Mouse (Mus musculus): ENCODE measurements around the gene Nrxn1. TPM values are rescaled to one million over a fixed set of nuclear protein-coding genes. Genes with fewer than 3 reads are reported as not detected.

Gene Nrxn1
- polyA plus RNA-seq, 2 experiments from 2014 or later = 0.21 TPM; not detected in 1

DNA sequence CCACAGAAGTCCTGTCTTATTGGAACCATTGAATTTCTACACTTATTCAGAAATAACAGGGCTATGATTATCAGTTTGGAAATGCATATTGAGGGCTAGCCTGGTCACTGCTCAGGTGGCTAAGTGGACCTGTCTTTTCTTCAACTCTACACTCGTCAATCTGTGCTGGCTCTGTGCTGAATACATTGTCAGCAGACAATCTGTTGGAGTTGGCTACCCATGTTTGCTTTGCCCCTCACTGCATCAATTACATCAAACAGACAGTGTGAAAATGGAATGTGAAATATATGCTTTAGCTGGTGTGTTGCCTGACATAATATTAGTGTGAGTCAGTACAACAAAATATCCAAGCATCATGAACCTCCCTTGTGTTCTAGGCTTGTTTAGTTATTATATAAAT is 438.4 kb downstream of the Nrxn1 start:
- no peak for ATAC-seq

DNA sequence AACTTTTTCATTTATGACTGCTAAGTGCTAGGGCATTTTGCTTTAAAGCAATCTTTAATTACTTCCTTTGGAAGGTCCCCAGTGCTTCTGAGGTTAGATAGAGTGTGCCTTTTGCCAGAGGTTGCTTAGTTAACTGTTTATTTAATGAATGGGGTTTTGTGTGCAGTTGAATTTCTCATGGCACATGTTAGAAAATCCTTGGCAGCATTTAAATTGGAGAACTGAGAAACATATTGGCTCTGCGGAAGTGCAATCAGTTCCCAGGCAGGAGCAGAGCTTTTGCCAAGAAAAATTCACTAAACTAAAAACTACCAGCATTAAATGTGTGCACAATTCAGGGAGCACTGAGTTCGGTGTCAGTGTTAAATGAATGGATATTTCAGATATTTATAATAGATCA is 439.5 kb downstream of the Nrxn1 start:
- no peak for ATAC-seq

GRCm38 (mm10) chr17:90650279-90650678 is 442.6 kb downstream of the Nrxn1 start:
- no peak for ATAC-seq

DNA sequence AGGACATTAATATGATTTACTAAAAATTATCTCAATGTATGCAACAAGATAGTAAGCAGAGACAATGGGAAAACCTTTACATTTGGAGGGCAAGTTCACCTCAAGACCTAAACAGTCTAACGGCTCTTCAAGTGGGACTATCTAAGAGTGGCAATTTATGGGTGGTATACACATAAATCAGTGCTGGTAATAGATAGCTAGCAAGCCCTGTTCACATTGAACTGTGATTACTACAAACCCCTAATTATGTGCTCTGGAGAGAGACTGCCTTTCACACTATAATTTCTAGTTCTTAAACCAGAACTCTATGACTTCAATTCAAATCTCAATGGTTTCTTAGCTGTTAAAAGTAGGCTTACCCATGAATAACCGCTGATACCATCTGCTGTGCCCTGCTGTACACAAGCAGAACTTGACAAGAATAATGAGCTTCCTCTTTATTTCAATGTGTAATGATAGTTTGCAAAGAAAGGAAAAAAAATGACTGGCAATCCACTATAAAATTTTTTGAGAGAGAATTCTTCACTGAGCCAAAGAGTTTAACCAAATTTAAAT is 453.8 kb downstream of the Nrxn1 start:
- no peak for ATAC-seq

- no peak for ATAC-seq
Measured at GRCm38 (mm10) chr17:90638183-90638727, 454.6 kb downstream of the Nrxn1 start.

GRCm38 (mm10) chr17:90631371-90631770 is 461.5 kb downstream of the Nrxn1 start:
- no peak for ATAC-seq

DNA sequence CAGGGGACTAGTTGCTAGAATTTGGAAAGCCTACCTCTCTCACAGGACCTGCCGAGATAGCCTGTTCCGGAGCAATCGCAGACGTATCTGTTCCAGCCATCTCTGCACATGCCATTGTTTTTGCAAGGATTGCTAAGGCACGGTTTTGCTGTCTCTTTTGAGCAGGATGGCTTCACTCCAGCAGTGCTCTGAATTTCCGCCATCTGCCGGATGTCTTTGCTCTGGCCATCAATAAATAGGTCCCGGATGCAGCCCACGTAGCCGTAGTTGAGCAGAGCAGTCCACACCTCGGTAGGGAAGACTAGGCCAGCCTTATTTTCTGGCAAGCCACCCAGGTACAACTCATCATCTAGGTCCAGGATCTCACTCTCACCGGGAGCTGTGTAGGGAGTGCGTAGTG is 463.0 kb downstream of the Nrxn1 start:
- no peak for ATAC-seq

DNA sequence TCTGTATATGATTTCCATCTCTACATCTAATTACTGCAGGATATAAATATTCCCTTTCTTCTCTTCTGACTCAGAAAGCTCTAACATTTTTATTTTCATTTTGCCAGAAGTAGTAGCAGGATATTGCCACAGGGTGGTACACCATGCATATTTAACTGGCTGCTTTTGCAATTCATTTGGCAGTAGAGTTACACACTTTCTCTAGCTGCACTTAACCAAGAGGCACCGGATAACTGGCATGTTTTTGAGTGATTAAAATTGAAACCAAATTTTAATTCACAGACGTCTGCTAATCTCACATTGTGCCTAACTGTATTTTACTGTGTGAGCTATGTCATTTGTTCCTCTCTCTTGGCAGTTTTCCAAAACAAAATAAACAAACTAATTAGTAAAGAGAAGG is 464.4 kb downstream of the Nrxn1 start:
- ATAC-seq = no peak

- ATAC-seq = no peak
Measured at GRCm38 (mm10) chr17:90628004-90628403, 464.9 kb downstream of the Nrxn1 start.

DNA sequence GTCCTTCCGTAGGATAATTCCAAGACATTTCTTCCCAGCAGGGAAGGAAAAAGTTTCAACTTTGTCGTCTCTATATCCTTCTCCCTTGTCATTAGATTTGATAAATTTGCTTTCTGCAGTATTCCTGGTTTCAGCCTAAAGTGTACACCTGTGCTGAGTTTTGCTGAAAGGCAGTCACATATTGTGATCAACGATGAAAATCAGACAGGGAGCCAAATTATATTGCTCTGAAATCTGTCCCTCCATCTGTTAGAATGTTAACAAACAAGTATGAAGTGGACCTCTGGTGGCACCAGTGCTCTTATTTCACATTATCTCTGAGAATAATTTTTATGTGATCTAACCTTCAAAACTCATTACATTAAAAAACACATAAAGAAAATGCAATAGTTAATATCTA is 465.5 kb downstream of the Nrxn1 start:
- no peak for ATAC-seq

- ATAC-seq = no peak
Measured at GRCm38 (mm10) chr17:90624591-90625266, 468.1 kb downstream of the Nrxn1 start.

GRCm38 (mm10) chr17:90621828-90622227 is 471.0 kb downstream of the Nrxn1 start:
- ATAC-seq = no peak

GRCm38 (mm10) chr17:90615019-90615418 is 477.9 kb downstream of the Nrxn1 start:
- no peak for ATAC-seq

- no peak for ATAC-seq
Measured at GRCm38 (mm10) chr17:90607427-90607806, 485.5 kb downstream of the Nrxn1 start.

- ATAC-seq = no peak
Measured at GRCm38 (mm10) chr17:90606718-90607426, 486.0 kb downstream of the Nrxn1 start.

DNA sequence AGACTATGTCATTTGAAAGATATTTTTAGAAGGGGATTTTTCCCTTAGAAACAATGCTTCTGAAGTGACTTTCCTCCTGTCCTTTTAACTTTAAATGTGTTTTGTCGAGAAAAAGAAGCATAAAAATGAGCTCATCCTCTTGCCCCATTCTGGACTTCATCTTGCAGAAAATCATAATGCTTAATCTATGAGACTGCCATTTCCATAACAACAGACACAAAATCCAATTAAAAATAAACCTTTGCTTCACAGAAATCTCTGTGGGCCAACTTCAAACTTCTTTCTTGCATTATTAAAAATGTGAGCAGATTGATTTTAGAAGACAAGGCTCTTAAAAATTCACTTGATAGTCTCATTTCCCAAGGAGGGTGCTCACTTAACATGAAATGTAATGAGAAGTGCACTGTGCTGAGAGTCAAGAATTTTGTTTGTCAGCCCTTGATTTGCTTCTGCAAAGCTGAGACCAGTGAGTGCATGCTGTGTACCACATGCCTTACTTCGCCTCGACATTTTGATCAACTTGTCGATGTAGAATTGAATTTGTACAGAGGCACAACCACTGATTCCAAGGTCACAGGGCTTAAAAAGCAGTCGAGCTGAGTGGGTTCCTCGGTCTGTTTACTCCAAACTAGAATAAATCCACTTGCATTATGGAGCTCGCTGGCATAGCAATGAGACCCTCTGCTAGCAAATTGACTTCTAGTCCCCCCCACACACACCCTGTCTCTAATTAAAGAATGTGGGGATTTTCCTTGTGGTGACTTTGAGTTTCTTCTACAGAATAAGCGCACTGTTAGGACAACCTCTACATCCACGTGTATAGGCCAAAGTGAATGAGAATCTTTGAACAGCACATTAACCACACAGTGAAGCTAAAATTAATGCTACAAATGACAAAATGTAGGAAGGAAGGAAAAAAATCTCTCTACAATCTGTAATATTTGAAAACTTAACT is 493.0 kb downstream of the Nrxn1 start:
- ATAC-seq = no peak

GRCm38 (mm10) chr17:90594798-90595533 is 497.9 kb downstream of the Nrxn1 start:
- ATAC-seq = no peak

- no peak for ATAC-seq
Measured at GRCm38 (mm10) chr17:90586891-90587290, 506.0 kb downstream of the Nrxn1 start.

DNA sequence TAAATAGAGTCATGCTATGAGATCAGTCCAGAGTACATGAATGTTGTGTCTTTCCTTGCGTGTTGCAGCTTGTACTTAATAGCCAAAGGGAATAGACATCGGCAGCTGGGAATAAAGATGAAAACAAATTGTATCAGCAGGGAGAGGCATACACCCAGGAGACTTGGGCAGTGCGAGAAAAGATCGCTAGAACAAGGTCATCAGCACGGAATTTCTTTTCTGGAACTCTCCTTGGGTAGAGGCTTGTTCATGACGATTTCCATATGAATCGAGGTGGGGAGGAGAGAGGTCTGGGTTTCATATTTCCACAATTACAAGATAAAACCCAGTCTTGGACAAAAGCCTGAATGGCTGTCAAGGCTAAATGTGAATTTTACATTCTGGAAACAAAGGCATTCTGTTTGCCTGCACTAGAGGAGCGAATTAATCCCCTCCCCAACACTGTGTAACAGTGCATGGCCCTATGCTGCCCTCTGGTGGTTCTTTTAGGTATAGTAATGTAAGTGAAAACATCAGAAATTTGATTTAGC is 508.1 kb downstream of the Nrxn1 start:
- peak; percentile 53 for ATAC-seq

- peak; percentile 70 for ATAC-seq
Measured at GRCm38 (mm10) chr17:90583826-90584534, 508.9 kb downstream of the Nrxn1 start.

GRCm38 (mm10) chr17:90583196-90583595 is 509.7 kb downstream of the Nrxn1 start:
- no peak for ATAC-seq
